Mouse (Mus musculus) intestine, postnatal 0 days (tissue): ENCODE measurements around the gene Gab1. TPM values are rescaled to one million over a fixed set of nuclear protein-coding genes. Genes with fewer than 3 reads are reported as not detected.

Experiments
- ATAC-seq: fragments of 200-750 bp; cut with Nextera tagmentation; 2 replicates; pipeline ENCODE4 v1.8.0; 2017; ENCODE audit warnings: mild to moderate bottlenecking, moderate TSS enrichment, moderate library complexity
- H3K27ac ChIP-seq: fragments of 300-500 bp; sonication (generic); 2 replicates; pipeline ENCODE4 v1.5.1; 2014; ENCODE audit warnings: mild to moderate bottlenecking, low read depth, low read length, moderate library complexity
- H3K27me3 ChIP-seq: fragments of 300-500 bp; sonication (generic); replicated peaks from 2 replicates; pipeline ENCODE4 v1.6.1; 2014; ENCODE audit warnings: low read length, mixed read lengths; ENCODE audit not compliant: control insufficient read depth, insufficient read depth
- H3K36me3 ChIP-seq: fragments of 300-500 bp; sonication (generic); 2 replicates; pipeline ENCODE4 v1.6.1; 2014; ENCODE audit warnings: mild to moderate bottlenecking, moderate library complexity; ENCODE audit not compliant: control insufficient read depth, insufficient read depth
- H3K4me1 ChIP-seq: fragments of 300-500 bp; sonication (generic); replicated peaks from 2 replicates; pipeline ENCODE4 v1.6.1; 2014; ENCODE audit warnings: antibody characterized with exemption, low read length, mixed read lengths; ENCODE audit not compliant: control insufficient read depth, insufficient read depth
- H3K4me2 ChIP-seq: fragments of 300-500 bp; sonication (generic); replicated peaks from 2 replicates; pipeline ENCODE4 v1.6.1; 2014; ENCODE audit warnings: low read depth, mild to moderate bottlenecking, moderate library complexity
- H3K4me3 ChIP-seq: fragments of 300-500 bp; sonication (generic); 2 replicates; pipeline ENCODE4 v1.5.1; 2014; ENCODE audit warnings: low read depth, low read length
- H3K9ac ChIP-seq: fragments of 300-500 bp; sonication (generic); 2 replicates; pipeline ENCODE4 v1.6.1; 2014; ENCODE audit warnings: mild to moderate bottlenecking, low read depth, low read length
- H3K9me3 ChIP-seq: fragments of 300-500 bp; sonication (generic); 2 replicates; pipeline ENCODE4 v1.6.1; 2016; ENCODE audit warnings: mixed run types; ENCODE audit not compliant: control insufficient read depth
- CTCF ChIP-seq: sonication (generic); IDR thresholded peaks from 2 replicates; pipeline ENCODE4 v1.5.1; 2016; ENCODE audit warnings: low read depth, mild to moderate bottlenecking, control low read depth, antibody characterized with exemption, moderate library complexity
- WGBS: fragments of 180-500 bp; shearing (Covaris S2); extraction: QIAGEN DNeasy Blood & Tissue Kit; methylation state at CpG from one replicate; pipeline ENCODE4 v1.1.7; 2014; 5-methylcytosine and 5-hydroxymethylcytosine counted together
- polyA plus RNA-seq: library from polyadenylated mRNA; unstranded; fragments of >200 nt; fragmentation: Nextera tagmentation; extraction: Ambion mirVana; gene quantifications from 2 replicates; pipeline ENCODE4 v1.2.1, GENCODE M21; 2015

The Gab1 gene
- polyA plus RNA-seq, 1 experiment from 2014 or later = 9.1 TPM

DNA sequence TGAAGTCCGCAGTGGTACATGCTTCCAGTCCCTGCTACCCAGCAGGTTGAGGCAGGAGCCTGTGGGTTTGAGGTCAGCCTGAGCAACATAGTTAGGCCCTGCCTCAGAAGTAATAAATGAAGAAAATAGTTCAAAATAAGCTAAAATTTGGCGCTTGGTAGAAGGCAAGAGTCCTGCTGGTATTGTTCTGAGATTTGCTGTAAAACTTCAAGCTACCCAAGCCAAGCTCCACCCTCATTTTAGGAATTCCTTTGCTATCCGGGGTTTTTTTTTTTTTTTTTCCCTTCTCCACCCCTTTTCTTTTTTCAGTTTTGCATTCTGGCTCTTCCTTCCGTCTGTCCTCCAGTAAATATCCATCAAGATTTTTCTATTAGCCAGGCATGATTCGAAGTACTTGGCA is 15.7 kb upstream of the Gab1 start:
- H3K27ac ChIP-seq = no peak overlapping the region
- no peak overlapping the region for H3K9ac ChIP-seq

GRCm38 (mm10) chr8:80895397-80895796 is 15.1 kb upstream of the Gab1 start:
- ATAC-seq = no peak
- no peaks in the 10 kb centered on the region; the same call in 1 of the 2 replicates for H3K4me1 ChIP-seq
- H3K9me3 ChIP-seq = no peaks in the 10 kb centered on the region
- no peak overlapping the region for H3K4me3 ChIP-seq
- peak; percentile 37; the same call in 1 of the 2 replicates for TF ChIP-seq CTCF
- H3K36me3 ChIP-seq = no peaks in the 10 kb centered on the region
- no peak overlapping the region for H3K27ac ChIP-seq
- WGBS = 26% methylated on average over 6 of the region's 6 CpGs
- no peak overlapping the region for H3K9ac ChIP-seq
- peak overlapping the region; percentile 33; the same call in 1 of the 2 replicates for H3K4me2 ChIP-seq
- no peaks in the 10 kb centered on the region for H3K27me3 ChIP-seq

More for the DNA sequence above, 15.7 kb upstream of the Gab1 start:
- no peak for TF ChIP-seq CTCF
- WGBS = 68% methylated on average over 5 of the region's 5 CpGs
- no peaks in the 10 kb centered on the region; the same call in 1 of the 2 replicates for H3K4me1 ChIP-seq
- no peaks in the 10 kb centered on the region for H3K9me3 ChIP-seq
- ATAC-seq = no peak
- no peak overlapping the region for H3K4me2 ChIP-seq
- H3K36me3 ChIP-seq = no peaks in the 10 kb centered on the region
- no peaks in the 10 kb centered on the region for H3K27me3 ChIP-seq
- H3K4me3 ChIP-seq = no peak overlapping the region

GRCm38 (mm10) chr8:80894528-80894927 is 14.2 kb upstream of the Gab1 start:
- no peak overlapping the region for H3K9ac ChIP-seq
- H3K27me3 ChIP-seq = no peaks in the 10 kb centered on the region
- no peak for TF ChIP-seq CTCF
- H3K4me3 ChIP-seq = no peak overlapping the region
- H3K4me1 ChIP-seq = no peaks in the 10 kb centered on the region; the same call in 1 of the 2 replicates
- no peaks in the 10 kb centered on the region for H3K36me3 ChIP-seq
- H3K4me2 ChIP-seq = no peak overlapping the region
- H3K27ac ChIP-seq = no peak overlapping the region
- 78% methylated on average over 3 of the region's 3 CpGs for WGBS
- H3K9me3 ChIP-seq = no peaks in the 10 kb centered on the region
- ATAC-seq = no peak

DNA sequence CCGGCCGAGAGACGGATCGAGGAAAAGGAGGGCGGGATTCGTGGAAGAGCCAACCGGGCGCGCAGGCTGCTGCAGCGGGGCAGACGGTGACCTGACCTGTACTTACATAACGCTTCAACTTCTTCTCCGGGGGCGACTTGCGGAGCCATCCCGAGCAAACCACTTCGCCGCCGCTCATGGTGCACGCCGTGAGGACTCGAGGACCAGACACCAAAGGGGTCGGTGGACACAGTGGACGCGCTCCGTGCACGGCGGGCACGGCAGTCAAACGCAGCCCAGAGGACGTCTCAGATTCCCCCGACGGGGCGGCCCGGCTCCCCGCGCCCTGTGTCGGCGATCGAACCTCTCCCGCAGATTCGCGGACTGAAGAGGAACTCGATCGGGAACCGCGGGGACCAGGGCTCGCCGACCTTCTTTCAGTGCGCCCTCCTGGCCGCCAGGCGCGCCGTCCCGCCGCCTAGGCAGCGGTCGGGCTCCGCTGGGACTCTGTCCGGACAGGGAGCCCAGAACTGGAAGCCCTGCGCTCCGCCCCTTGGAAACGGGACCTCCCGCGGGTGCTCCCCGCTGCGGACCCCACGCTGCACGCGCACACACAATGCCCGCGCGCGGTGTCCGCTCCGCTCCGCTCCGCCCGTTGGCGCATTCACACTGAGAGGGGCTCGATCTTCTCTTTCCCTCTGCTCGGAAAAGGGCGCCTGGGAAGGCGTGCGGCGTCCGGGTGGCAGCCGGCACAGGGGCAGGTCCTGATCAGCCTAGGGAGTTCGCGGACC is 708 bp downstream of the Gab1 start:
- Histone ChIP-seq H3K4me1 (no peaks in the 10 kb centered on the region), H3K9me3 (no peaks in the 10 kb centered on the region), H3K27me3 (no peaks in the 10 kb centered on the region), H3K36me3 (no peaks in the 10 kb centered on the region), H3K4me2 (peak overlapping the region; percentile 82), H3K9ac (peak overlapping the region; percentile 91), H3K4me3 (peak overlapping the region; percentile 75), H3K27ac (peak overlapping the region; percentile 97)
- peak; percentile 74 for TF ChIP-seq CTCF
- ATAC-seq = peak; percentile 78
- WGBS = under 1% methylated on average over 86 of the region's 90 CpGs

DNA sequence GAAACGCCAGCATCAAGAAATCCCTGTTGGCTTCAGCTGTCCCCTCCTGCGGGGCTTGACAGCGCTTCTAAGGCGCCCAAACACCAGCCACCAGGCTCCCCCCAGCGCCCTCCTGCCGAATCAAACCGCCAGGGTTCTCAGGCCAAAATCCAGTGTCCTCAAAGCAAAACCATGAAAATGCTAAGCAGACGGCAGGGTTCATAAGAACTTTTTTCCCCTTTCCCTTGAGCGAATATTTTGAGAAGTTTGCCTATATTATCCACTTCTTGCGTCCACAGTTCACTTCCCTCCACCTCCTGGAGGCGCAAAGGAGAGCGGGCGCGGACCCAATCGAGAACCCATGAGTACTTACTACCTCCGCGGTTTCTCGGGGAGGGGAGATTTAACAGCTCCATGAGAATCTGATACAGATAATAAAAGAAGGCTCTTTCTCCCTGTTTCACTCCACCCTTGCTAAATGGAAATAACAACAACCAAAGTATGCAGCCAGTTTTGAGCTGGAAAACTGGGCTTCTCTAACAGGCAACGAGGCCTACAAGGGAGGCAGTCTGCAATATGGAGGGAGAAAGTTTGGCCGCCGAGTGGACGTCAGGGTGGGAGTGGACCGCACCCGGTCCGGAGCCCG is 1.4 kb downstream of the Gab1 start:
- H3K9ac ChIP-seq = peak overlapping the region; percentile 91
- no peak for ATAC-seq
- H3K36me3 ChIP-seq = no peaks in the 10 kb centered on the region
- TF ChIP-seq CTCF = peak; percentile 64
- H3K9me3 ChIP-seq = no peaks in the 10 kb centered on the region
- peak overlapping the region; percentile 75 for H3K4me3 ChIP-seq
- WGBS = under 1% methylated on average over 26 of the region's 26 CpGs
- H3K27me3 ChIP-seq = no peaks in the 10 kb centered on the region
- peak overlapping the region; percentile 82 for H3K4me2 ChIP-seq
- peak overlapping the region; percentile 97 for H3K27ac ChIP-seq
- no peaks in the 10 kb centered on the region for H3K4me1 ChIP-seq

DNA sequence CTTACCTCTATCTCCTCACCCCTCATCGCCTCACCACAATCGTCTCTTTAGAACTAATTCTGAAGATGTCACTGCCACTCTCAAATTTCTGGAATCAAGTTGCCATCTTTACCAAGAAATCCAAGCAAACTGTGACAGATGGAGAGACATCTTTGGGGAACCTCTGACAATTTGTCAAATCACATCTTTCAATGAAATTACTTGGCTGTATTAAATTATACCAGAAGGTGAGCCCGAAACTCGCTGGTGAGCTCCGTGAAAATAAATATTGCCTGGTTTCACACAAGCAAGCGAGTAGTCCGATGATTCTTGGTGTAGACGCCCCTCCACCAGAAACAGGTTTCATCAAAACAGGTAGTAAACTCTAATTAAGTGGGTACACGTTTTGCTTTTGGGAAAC is 2.2 kb downstream of the Gab1 start:
- peak overlapping the region; percentile 75 for H3K4me3 ChIP-seq
- H3K27me3 ChIP-seq = no peaks in the 10 kb centered on the region
- no peak for TF ChIP-seq CTCF
- H3K4me1 ChIP-seq = no peaks in the 10 kb centered on the region
- ATAC-seq = no peak
- 48% methylated on average over 9 of the region's 9 CpGs for WGBS
- peak overlapping the region; percentile 82 for H3K4me2 ChIP-seq
- peak overlapping the region; percentile 91; the same call in 1 of the 2 replicates for H3K9ac ChIP-seq
- H3K27ac ChIP-seq = no peak overlapping the region
- H3K9me3 ChIP-seq = no peaks in the 10 kb centered on the region
- H3K36me3 ChIP-seq = no peaks in the 10 kb centered on the region
